Mouse (Mus musculus) cerebellum, adult 8-10 months (tissue): ENCODE measurements around the gene Lrrc1.

Experiments
- DNase-seq: peaks from one replicate; pipeline ENCODE4 v3.0.0; 2022

Lrrc1 gene

GRCm38 (mm10) chr9:77497173-77497572 lies 47.5 kb downstream of the Lrrc1 start:
- no peak for DNase-seq

GRCm38 (mm10) chr9:77496540-77497062 lies 48.1 kb downstream of the Lrrc1 start:
- DNase-seq = no peak

- no peak for DNase-seq
These were observed 50.4 kb downstream of the Lrrc1 start for GRCm38 (mm10) chr9:77494307-77494706.

GRCm38 (mm10) chr9:77488611-77489010 lies 56.1 kb downstream of the Lrrc1 start:
- DNase-seq = no peak

GRCm38 (mm10) chr9:77487427-77487826 lies 57.2 kb downstream of the Lrrc1 start:
- no peak for DNase-seq

GRCm38 (mm10) chr9:77485915-77486314 lies 58.8 kb downstream of the Lrrc1 start:
- DNase-seq = no peak

GRCm38 (mm10) chr9:77484751-77485150 lies 59.9 kb downstream of the Lrrc1 start:
- no peak for DNase-seq

GRCm38 (mm10) chr9:77483559-77483958 lies 61.1 kb downstream of the Lrrc1 start:
- DNase-seq = no peak

GRCm38 (mm10) chr9:77482281-77482680 lies 62.4 kb downstream of the Lrrc1 start:
- DNase-seq = no peak

- no peak for DNase-seq
These were observed 63.3 kb downstream of the Lrrc1 start for GRCm38 (mm10) chr9:77481380-77481779.

- no peak for DNase-seq
These were observed 63.9 kb downstream of the Lrrc1 start for GRCm38 (mm10) chr9:77480574-77481319.

- no peak for DNase-seq
These were observed 64.7 kb downstream of the Lrrc1 start for GRCm38 (mm10) chr9:77480001-77480400.

GRCm38 (mm10) chr9:77478166-77478920 lies 66.3 kb downstream of the Lrrc1 start:
- no peak for DNase-seq

GRCm38 (mm10) chr9:77474535-77474934 lies 70.1 kb downstream of the Lrrc1 start:
- no peak for DNase-seq

GRCm38 (mm10) chr9:77472557-77472956 lies 72.1 kb downstream of the Lrrc1 start:
- no peak for DNase-seq

GRCm38 (mm10) chr9:77471646-77472220 lies 72.9 kb downstream of the Lrrc1 start:
- DNase-seq = peak; percentile 18

- DNase-seq = no peak
These were observed 74.7 kb downstream of the Lrrc1 start for GRCm38 (mm10) chr9:77469791-77470607.

GRCm38 (mm10) chr9:77466926-77467325 lies 77.7 kb downstream of the Lrrc1 start:
- no peak for DNase-seq

GRCm38 (mm10) chr9:77465401-77465800 lies 79.3 kb downstream of the Lrrc1 start:
- DNase-seq = no peak

GRCm38 (mm10) chr9:77463861-77464260 lies 80.8 kb downstream of the Lrrc1 start:
- DNase-seq = no peak

GRCm38 (mm10) chr9:77463195-77463594 lies 81.5 kb downstream of the Lrrc1 start:
- DNase-seq = no peak

- DNase-seq = no peak
These were observed 83.2 kb downstream of the Lrrc1 start for GRCm38 (mm10) chr9:77461371-77461915.
